Mouse (Mus musculus) kidney, adult 2 months (tissue): ENCODE data around the gene Riok1.

Experiments
- CTCF ChIP-seq: fragments of 200-500 bp; conservative IDR thresholded peaks from 2 replicates; pipeline ENCODE4 v1.5.1; 2011; ENCODE audit warnings: low read depth, mild to moderate bottlenecking, control low read depth, low read length, moderate library complexity, mixed read lengths; ENCODE audit not compliant: insufficient read depth, insufficient read length
- POLR2A ChIP-seq: fragments of 200-500 bp; IDR thresholded peaks from one replicate; pipeline ENCODE4 v1.6.1; 2011; ENCODE audit warnings: low read depth, low read length, control low read depth

DNA sequence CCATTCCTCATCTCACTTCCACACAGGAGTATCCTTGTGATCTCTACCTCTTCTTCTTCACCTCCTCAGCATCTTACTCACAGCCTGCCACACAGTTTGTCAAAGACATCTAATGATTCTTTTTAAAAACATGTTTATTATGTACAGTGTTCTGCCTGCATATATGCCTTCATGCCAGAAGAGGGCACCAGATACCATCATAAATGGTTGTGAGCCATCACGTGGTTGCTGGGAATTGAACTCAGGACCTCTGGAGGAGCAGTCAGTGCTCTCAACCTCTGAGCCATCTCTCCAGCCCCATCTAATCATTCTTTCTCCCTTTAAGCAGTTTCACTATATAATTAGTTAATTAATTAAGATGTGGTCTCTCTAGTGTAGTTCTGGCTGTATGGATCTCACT lies 34.3 kb upstream of the Riok1 start:
- TF ChIP-seq CTCF (0 out of 2 replicates have a peak, but pooled peaks have one; percentile 0), POLR2A (no peak)
